Mouse (Mus musculus): ENCODE measurements around the gene Prss8. TPM values are rescaled to one million over a fixed set of nuclear protein-coding genes. Genes with fewer than 3 reads are reported as not detected.
"Not testable (repeated sequence)": the region's sequence is repeated elsewhere in the genome, so short reads cannot be mapped to it uniquely, and the experiment has no call there.

The Prss8 gene
- polyA plus RNA-seq, 1 experiment from 2014 or later = 5.7 TPM

GRCm38 (mm10) chr7:127903971-127904796 is 25.7 kb downstream of the Prss8 start, which contains the start of gene Bckdk:
Gene Bckdk (plus strand): TSS chr7:127904082.
- H3K4me3 ChIP-seq = peak within 1 kb of the TSS; percentile 60
- WGBS = 5% methylated on average over 38 of the region's 38 CpGs
- peak; percentile 91 for ATAC-seq (ENCODE audit: low FRiP score, low read depth)

GRCm38 (mm10) chr7:127901772-127902171 is 28.1 kb downstream of the Prss8 start:
- Histone ChIP-seq H3K9ac (no peak overlapping the region), H3K4me3 (no peak overlapping the region), H3K4me2 (replicated peaks) (no peak overlapping the region), H3K4me1 (peaks cover 12% of the 10 kb centered on the region), H3K36me3 (peaks cover 16% of the 10 kb centered on the region), H3K27ac (no peak overlapping the region), H3K27me3 (peaks cover 6% of the 10 kb centered on the region; the same call in 1 of the 2 replicates), H3K9me3 (no peaks in the 10 kb centered on the region)
- WGBS = 81% methylated on average over 2 of the region's 2 CpGs
- ATAC-seq (ENCODE audit: low FRiP score, low read depth) = no peak

More at GRCm38 (mm10) chr7:127903971-127904796, 25.7 kb downstream of the Prss8 start, which contains the start of gene Bckdk:
- peak within 1 kb of the TSS; percentile 80 for H3K27ac ChIP-seq
- peaks cover 12% of the 10 kb centered on the region for H3K4me1 ChIP-seq
- peaks cover 5% of the 10 kb centered on the region; the same call in 1 of the 2 replicates for H3K27me3 ChIP-seq
- H3K4me2 ChIP-seq (replicated peaks) = peak within 1 kb of the TSS; percentile 83
- H3K9ac ChIP-seq = peak within 1 kb of the TSS; percentile 83
- H3K36me3 ChIP-seq = peaks cover 40% of the 10 kb centered on the region
- H3K9me3 ChIP-seq = no peaks in the 10 kb centered on the region

GRCm38 (mm10) chr7:127899997-127900396 is 29.9 kb downstream of the Prss8 start:
- H3K36me3 ChIP-seq = no peaks in the 10 kb centered on the region
- no peak for ATAC-seq (ENCODE audit: low FRiP score, low read depth)
- H3K9me3 ChIP-seq = no peaks in the 10 kb centered on the region
- 47% methylated on average over 7 of the region's 7 CpGs for WGBS
- peaks cover 9% of the 10 kb centered on the region for H3K4me1 ChIP-seq
- H3K4me2 ChIP-seq (replicated peaks) = no peak overlapping the region
- no peak overlapping the region for H3K4me3 ChIP-seq
- H3K27ac ChIP-seq = no peak overlapping the region
- H3K9ac ChIP-seq = no peak overlapping the region
- H3K27me3 ChIP-seq = peaks cover 6% of the 10 kb centered on the region; the same call in 1 of the 2 replicates

- Histone ChIP-seq H3K9me3 (no peaks in the 10 kb centered on the region), H3K4me1 (peaks cover 11% of the 10 kb centered on the region), H3K27me3 (peaks cover 6% of the 10 kb centered on the region; the same call in 1 of the 2 replicates), H3K9ac (peak overlapping the region; percentile 40; the same call in 1 of the 2 replicates), H3K4me3 (no peak overlapping the region), H3K36me3 (peaks cover 6% of the 10 kb centered on the region; the same call in 1 of the 2 replicates), H3K4me2 (replicated peaks) (no peak overlapping the region), H3K27ac (no peak overlapping the region)
- 31% methylated on average over 10 of the region's 10 CpGs for WGBS
- no peak for ATAC-seq (ENCODE audit: low FRiP score, low read depth)
These were observed 31.5 kb downstream of the Prss8 start for GRCm38 (mm10) chr7:127898179-127898956.

GRCm38 (mm10) chr7:127897542-127897941 is 32.4 kb downstream of the Prss8 start:
- no peak overlapping the region for H3K27ac ChIP-seq
- H3K4me3 ChIP-seq = no peak overlapping the region
- peaks cover 15% of the 10 kb centered on the region for H3K36me3 ChIP-seq
- no peak overlapping the region for H3K4me2 ChIP-seq (replicated peaks)
- H3K9me3 ChIP-seq = no peaks in the 10 kb centered on the region
- 90% methylated on average over 7 of the region's 7 CpGs for WGBS
- H3K4me1 ChIP-seq = peaks cover 11% of the 10 kb centered on the region
- H3K27me3 ChIP-seq = peaks cover 6% of the 10 kb centered on the region; the same call in 1 of the 2 replicates
- ATAC-seq (ENCODE audit: low FRiP score, low read depth) = no peak
- no peak overlapping the region for H3K9ac ChIP-seq

GRCm38 (mm10) chr7:127896384-127896783 is 33.5 kb downstream of the Prss8 start:
- no peak for ATAC-seq (ENCODE audit: low FRiP score, low read depth)
- Histone ChIP-seq H3K4me2 (replicated peaks) (no peak overlapping the region), H3K9me3 (no peaks in the 10 kb centered on the region), H3K27ac (no peak overlapping the region), H3K4me1 (peaks cover 11% of the 10 kb centered on the region), H3K9ac (no peak overlapping the region), H3K4me3 (no peak overlapping the region), H3K27me3 (peaks cover 6% of the 10 kb centered on the region; the same call in 1 of the 2 replicates), H3K36me3 (peaks cover 25% of the 10 kb centered on the region)
- WGBS = 63% methylated on average over 13 of the region's 13 CpGs

- 73% methylated on average over 7 of the region's 7 CpGs for WGBS
- H3K9me3 ChIP-seq; H3K9ac ChIP-seq; H3K27me3 ChIP-seq; ATAC-seq (ENCODE audit: low FRiP score, low read depth): not testable (repeated sequence)
- Histone ChIP-seq H3K27ac (0 out of 2 replicates have a peak overlapping the region, but pooled peaks have one; percentile 6), H3K4me3 (peak overlapping the region; percentile 64), H3K4me2 (replicated peaks) (peak overlapping the region; percentile 83), H3K4me1 (peaks cover 11% of the 10 kb centered on the region), H3K36me3 (peaks cover 28% of the 10 kb centered on the region)
These were observed 34.0 kb downstream of the Prss8 start for GRCm38 (mm10) chr7:127895891-127896290.

- Histone ChIP-seq H3K9ac (peak within 1 kb of the TSS; percentile 81), H3K9me3 (no peaks in the 10 kb centered on the region), H3K27ac (peak within 1 kb of the TSS; percentile 69), H3K4me3 (peak within 1 kb of the TSS; percentile 64), H3K4me1 (peaks cover 15% of the 10 kb centered on the region), H3K4me2 (replicated peaks) (peak within 1 kb of the TSS; percentile 83), H3K27me3 (peaks cover 6% of the 10 kb centered on the region; the same call in 1 of the 2 replicates), H3K36me3 (peaks cover 28% of the 10 kb centered on the region)
- peak; percentile 96 for ATAC-seq (ENCODE audit: low FRiP score, low read depth)
- 0% methylated on average over 26 of the region's 26 CpGs for WGBS
These were observed 34.5 kb downstream of the Prss8 start, which contains the start of the genes Gm21974 and Vkorc1 for GRCm38 (mm10) chr7:127895442-127895841. Gene Gm21974 (minus strand): TSS chr7:127895454. Gene Vkorc1 (minus strand): TSS chr7:127895617.

GRCm38 (mm10) chr7:127894480-127894879 is 35.4 kb downstream of the Prss8 start:
- Histone ChIP-seq H3K4me3 (peak overlapping the region; percentile 64), H3K27ac (no peak overlapping the region), H3K9me3 (no peaks in the 10 kb centered on the region), H3K36me3 (peaks cover 35% of the 10 kb centered on the region), H3K27me3 (peaks cover 4% of the 10 kb centered on the region; the same call in 1 of the 2 replicates), H3K4me2 (replicated peaks) (peak overlapping the region; percentile 83), H3K4me1 (peaks cover 15% of the 10 kb centered on the region), H3K9ac (peak overlapping the region; percentile 81)
- WGBS = 79% methylated on average over 5 of the region's 5 CpGs
- no peak for ATAC-seq (ENCODE audit: low FRiP score, low read depth)

- H3K4me1 ChIP-seq = peaks cover 15% of the 10 kb centered on the region
- no peak within 1 kb of the TSS for H3K4me3 ChIP-seq
- no peak within 1 kb of the TSS for H3K27ac ChIP-seq
- ATAC-seq (ENCODE audit: low FRiP score, low read depth) = no peak
- 19% methylated on average over 4 of the region's 4 CpGs for WGBS
- no peaks in the 10 kb centered on the region for H3K9me3 ChIP-seq
- H3K4me2 ChIP-seq (replicated peaks) = no peak within 1 kb of the TSS
- peaks cover 71% of the 10 kb centered on the region for H3K36me3 ChIP-seq
- H3K27me3 ChIP-seq = no peaks in the 10 kb centered on the region
- no peak within 1 kb of the TSS for H3K9ac ChIP-seq
These were observed 39.1 kb downstream of the Prss8 start, which contains the start of gene Prss53 for GRCm38 (mm10) chr7:127890798-127891197. Gene Prss53 (minus strand): TSS chr7:127890970.

- no peak overlapping the region for H3K4me2 ChIP-seq (replicated peaks)
- H3K36me3 ChIP-seq = peaks cover 88% of the 10 kb centered on the region
- no peak overlapping the region for H3K27ac ChIP-seq
- H3K4me3 ChIP-seq = no peak overlapping the region
- ATAC-seq (ENCODE audit: low FRiP score, low read depth) = no peak
- WGBS = 73% methylated on average over 3 of the region's 3 CpGs
- H3K4me1 ChIP-seq = peaks cover 17% of the 10 kb centered on the region
- no peaks in the 10 kb centered on the region for H3K27me3 ChIP-seq
- H3K9me3 ChIP-seq = no peaks in the 10 kb centered on the region
- no peak overlapping the region for H3K9ac ChIP-seq
These were observed 41.1 kb downstream of the Prss8 start for GRCm38 (mm10) chr7:127888821-127889220.
